Mouse (Mus musculus) adrenal gland, postnatal 36 days (tissue): ENCODE results near the gene Plpp3. TPM values are rescaled to one million over a fixed set of nuclear protein-coding genes. Genes with fewer than 3 reads are reported as not detected.

Source experiments
- DNase-seq, 2 experiments: peaks; one replicate each; pipeline ENCODE4 v3.0.0; 2021; ENCODE audit warnings: mixed read lengths in 1 of 2
- total RNA-seq, 2 experiments: library from RNA; stranded (reverse); gene quantifications; 2 replicates each; pipeline ENCODE4 v1.2.3; 2021

The Plpp3 gene
- total RNA-seq, 2 experiments from 2014 or later: 246 to 407 TPM

DNA sequence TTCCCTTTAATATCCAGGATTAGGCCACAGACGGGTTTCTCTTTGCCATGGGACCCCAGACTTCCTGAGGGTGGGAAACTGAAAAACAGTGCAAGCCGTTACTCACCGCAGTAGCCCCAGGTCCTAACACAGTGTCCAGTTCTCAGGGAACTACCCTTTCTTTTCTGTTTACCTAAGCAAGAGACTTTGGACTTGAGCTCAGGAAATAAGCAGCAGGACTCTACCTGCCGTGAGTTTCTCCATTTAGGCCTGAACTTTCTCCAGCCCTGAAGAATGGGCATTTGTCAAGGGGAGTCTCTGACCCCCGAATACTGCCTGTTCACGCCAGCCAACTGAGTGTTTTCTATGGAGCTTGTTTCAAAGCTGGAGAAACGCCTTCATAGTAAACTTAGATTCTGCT lies 31.7 kb downstream of the Plpp3 start:
- no peak for DNase-seq

DNA sequence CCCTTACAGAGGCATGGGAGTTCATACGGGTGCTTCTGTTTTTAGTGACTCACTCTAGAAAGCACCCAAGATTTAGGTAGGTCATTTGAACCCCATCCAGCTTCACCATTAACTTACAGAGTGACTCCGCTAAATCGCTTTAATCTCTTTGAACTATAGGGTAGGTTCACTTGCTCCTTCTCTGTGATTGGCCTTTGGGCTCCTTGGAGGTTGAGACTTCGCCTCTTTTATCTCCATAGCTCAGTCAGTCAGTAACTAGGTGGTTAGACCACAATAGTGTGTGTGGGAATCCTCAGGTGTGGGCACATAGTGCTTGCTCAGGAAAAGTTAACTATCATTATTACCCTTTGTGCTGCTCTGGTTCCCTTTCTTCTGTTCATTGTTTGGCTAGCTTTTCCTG lies 33.7 kb downstream of the Plpp3 start:
- DNase-seq: no peak

DNA sequence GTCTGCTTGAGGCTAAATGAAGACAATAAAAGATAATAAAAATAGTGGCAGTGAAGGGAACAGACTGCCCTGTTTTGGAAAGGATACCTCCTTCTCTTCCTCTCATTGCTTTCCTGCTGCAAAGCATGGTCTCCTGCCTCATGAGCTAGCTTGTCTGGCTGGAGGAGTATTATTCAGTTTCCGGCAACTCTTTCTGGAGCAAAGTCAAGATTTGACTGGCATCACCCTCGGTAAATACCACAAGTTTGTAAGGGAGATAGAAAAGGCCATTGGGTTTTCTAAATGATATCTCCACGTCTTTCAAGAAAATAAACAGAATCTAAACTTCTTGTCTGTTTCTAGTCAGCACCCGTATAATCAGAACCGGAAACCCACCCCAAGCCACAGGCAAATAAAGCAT lies 34.4 kb downstream of the Plpp3 start:
- DNase-seq: no peak

DNA sequence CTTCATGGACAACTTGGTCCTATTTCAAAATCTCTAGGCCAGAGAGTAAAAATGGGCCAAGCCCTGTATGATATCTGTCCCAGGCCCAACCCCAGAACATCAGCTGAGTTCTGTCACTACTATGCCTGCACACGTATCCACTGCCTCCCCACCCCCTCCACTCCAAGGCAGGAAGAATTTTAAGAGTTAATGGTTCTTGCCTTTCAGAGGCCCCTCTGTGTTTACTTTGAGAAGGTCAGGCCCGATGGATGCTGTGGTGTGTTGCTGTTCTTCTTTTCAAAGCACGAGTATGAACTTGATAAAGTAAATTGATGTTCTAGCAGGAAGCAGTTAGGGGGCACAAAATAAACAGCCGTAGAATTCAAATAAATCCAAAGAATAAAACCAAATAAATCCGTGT lies 35.5 kb downstream of the Plpp3 start:
- no peak for DNase-seq

DNA sequence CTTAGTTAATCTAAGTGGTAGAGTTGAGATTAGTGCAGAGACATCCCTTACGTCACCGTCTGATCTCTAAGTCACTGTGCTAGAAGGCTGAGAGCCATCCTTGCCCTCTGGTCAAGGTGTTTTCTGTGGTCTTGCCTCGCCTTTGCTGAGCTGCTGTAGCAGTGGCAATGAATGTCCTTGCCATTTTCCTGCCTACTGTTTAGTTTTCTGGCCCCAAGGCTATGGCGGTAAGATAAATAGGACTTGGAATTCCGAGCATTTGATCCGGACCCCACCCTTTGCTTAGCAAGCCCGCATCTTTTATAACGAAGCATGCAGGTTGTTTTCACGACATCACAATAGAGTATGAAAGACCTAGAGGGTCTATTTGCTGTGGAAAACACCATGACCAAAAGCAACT lies 38.1 kb downstream of the Plpp3 start:
- no peak for DNase-seq

DNA sequence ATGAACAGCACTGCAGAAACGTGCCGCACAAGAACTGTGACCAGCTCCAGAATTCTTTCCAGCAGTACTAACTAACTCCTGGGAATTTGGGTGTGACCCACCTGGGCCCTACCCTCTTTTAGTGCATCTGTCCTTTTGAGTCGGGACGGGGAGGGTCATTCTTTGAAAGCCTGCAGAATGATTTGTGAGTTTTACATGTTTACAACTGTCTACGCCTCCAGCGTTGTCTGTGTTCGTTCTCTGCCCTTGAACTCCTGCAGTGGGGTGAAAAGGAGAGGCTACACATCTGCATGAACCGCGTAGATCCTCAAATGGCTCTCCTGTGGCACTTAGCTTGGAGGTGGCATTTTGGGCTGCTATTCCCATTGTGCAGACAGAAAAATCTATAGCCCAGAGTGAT lies 39.0 kb downstream of the Plpp3 start:
- no peak for DNase-seq

DNA sequence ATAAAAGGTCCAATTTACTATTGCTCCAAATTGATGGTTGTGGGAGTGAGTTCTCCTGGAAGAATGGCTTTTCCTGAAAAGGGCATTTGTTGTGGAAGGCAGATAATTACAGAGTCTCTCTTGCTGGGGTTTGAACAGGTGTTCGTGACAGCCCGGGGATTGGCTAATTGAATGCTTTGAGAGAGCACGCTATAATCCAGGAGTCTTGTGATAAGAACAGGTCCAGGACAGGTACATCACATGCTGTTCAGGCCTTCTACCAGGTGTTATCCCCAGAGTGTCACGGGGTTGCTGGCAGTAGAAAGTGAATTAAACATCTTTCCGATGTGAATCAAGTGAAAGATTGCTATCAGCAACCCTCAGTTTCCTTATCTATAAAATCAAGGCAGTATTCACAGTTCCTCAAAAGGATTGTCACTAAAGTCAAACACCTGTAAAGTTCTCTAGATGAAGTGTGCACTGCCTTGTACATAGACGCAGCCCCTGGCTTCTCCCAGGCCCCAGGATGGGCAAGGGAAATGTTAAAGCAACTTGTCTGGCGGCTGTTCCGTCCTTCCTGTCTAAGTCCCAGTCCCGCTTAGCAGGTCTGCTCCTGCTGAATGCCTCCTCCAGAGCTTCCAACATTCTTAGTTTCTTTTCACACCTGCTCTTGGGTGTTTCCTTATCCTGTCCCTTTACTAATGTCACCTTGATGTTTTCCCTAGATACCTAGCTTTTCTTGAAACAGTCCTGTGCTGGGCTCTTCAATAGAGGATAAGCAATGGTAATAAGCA lies 40.0 kb downstream of the Plpp3 start:
- no peak for DNase-seq

DNA sequence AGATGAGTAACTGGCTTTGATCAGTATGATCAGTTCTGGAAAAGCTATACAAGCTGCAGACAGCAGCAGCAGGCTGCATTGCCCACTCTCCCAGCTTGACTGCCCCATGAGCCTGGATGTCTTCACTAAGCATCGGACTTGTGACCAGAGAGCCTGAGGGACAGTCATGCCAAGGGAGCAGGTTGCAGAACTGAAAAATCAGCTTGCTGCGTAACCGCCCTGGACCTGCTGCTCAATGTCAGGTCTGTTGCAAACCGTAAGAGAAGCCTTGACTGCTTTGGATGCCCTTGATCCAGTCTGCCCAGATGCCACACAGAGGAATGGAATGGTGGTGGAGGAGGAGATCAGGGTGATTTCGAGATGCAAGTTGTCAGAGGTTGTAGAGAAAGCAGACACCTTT lies 41.5 kb downstream of the Plpp3 start:
- peak; percentile 73 to 80 for DNase-seq

DNA sequence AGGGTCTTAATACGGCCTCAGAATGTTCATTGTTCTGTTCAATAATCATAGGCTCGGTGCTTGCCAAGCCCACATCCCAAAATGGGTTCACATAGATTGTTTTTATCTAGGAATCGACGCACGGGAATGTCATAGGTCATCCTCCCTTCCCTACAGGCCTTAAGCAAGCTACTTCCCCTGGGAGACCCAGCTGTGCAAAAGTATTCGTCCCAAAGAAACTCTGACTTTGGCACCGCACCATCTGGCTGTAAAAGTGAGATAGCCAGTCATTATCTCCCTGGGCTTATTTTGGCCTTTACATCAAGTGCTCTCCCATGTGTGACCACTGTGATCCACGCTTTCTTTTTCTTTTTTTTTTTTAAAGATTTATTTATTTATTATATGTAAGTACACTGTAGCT lies 42.2 kb downstream of the Plpp3 start:
- no peak for DNase-seq

DNA sequence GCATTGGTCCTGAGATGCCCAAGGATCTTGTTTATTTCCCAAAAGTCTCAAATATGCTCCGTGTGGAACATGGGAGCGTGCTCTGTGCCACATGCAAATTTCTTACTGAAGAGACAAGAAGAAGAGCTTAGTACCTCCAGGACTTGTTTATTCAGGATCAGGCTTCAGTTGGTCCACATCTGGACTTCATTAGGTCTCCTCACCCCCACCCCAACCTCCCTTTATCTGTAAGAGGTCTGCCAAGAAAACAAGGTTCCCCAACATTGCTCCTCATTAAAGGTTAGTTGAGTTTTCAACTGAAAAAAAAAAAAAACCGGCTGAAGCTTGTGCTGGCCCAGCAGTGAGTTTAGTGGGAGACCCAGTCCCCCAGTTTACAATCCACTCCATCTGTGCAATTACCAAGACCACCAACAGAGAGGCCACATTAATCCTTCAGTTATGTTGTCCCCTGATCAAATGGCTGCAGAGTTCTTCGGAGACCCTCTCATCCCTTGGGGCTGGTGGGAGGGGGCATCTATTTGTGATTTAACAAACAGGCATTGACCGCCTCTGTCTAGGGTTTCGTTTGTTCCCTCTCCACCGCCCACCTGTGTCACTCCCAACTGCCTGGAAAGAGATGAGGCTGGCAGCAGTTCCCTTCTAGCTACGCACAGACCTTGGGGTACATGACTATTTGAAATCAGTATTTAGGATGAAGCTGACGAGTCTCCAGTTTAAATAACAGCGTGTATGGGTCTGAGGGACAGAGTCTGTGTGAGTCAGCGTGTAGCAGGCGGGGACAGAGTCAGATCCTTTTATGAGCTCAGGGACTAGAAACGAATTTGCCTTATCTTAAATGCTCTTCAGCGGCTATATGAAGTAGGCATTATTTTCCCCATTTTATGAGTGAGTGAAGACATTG lies 43.7 kb downstream of the Plpp3 start:
- DNase-seq: peak; percentile 52 to 56

DNA sequence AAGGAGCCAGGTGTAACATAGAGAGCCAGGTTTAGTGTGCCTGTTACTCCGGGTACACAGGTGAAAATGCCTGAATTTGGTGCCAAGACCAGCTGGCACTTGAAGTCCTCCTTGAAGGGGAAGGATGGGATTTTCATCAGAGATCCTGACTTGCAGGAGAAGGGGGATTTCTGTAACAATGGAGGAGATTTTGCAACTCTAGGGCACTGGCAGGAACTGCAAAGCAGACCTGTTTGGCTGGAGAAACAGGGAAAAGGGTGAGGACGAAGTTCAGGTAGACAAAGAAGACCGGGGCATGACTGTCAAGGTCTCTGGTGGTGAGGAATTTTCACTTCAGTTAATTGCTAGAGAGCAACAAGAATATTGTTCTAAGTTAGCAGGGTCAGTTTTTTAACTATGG lies 45.3 kb downstream of the Plpp3 start:
- no peak for DNase-seq

DNA sequence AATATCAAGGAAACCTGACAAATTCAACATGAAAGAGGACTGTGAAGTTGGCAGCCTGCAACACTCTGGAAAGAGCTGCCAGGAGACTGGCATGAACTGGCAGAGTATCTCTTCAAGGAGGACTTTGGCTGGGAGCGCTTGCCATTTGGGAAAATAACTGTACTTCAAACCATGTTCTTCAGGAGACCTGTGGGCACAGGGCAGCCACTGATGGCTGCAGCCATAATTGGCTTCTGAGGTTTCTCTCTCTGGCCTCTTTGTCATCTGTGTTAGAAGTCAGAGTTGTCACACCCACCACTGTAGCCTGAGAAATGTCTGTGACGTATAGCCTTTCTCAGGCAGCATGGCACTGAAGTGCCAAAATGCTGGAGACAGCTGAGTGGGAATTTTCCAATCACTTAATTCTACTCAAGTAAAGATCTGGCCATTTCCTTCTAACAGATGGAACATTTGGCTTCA lies 46.2 kb downstream of the Plpp3 start:
- DNase-seq: no peak

DNA sequence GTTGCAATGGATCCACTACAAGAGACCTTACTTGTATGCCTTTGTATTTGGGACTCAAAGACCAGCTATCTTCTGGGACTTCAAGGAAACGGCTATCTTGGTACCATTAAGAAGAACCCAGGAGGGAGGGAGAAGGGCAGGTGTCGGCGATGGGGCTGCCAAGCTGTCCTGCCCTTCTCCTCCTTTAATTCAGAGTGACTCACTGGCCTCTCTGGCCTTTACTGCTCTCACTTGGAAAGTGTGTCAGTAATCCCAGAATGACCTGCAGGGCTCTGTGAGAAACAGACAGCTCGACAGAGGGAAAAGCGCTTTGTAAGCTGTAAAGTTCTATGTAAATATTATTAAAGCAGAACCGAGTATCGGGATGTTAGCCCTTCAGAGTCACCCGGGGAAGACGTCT lies 46.9 kb downstream of the Plpp3 start:
- peak; percentile 50 to 59 for DNase-seq

DNA sequence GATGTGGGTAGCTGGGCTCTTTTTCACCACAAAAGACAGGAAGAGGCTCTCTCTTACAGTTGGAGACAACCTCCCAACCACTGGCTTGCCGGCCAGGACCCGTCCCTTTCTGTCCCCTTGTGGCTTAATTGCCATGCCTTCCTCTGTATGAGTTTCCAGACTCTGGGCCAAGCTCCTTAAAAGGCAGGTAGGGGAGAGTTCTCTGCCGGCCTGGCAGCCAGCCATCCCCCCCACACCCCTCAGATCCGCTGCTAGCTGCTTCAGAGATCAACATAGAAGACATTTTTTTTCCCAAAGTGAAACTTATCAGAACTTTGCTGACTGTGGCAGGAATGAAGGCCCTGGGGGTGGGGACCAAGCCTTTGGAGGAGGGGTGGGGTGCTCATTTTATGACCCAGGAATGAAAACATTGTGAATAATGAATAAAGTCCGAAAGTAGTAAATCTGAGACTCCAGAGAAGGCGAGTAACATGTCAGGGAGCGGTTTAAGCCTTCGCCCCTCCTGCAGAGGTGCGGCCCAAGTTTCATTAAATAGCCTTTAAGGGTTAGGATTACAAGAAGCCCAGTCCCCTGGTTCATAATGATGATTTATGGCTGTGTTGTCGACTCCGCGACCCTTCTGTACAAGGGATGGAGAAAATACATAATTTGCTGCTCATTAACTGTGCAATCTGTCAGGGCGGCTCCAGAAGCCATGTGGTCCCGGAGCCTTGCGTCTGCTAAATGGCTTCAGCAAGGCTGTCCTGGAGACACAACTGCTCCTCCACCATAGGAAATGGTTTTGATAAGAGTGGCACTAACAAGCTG lies 48.1 kb downstream of the Plpp3 start:
- peak; percentile 59 to 82 for DNase-seq

DNA sequence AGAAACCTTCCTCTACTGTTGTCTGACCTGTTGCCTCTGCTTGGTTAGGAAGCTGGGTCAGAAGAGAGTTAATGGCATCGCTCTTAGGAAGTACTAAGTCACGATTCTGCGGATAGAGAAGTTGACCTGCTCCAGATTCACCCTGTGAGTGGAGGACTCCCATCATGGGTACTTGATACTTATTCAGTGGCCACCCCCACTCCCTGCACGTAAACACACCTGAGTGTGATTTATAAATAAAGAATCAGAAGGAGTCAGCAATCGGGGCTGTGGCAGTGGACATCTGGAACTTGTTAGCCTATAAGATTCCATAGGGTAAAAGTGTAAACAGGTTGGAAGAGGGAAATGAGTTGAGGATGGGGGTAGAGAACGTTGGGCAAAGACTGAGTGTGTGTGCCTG lies 49.0 kb downstream of the Plpp3 start:
- DNase-seq: no peak

DNA sequence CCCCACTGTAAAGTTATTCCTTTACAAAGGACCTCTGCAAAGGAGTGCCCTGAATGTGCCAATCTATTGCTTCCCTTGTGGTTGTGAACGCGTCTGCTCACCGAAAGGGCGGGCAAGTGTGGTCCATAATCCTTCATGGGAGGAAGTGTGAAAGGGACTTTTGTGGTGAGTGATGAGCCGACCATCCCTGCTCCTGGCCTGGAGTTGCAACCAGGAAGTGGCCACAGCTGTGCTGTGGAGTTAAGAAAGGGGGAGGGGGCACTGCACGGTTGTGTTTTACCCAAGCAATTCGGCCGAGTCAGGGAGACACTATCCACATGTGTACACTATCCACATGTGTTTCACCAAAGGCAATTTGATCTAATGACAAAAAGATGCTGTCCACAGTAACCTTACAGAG lies 49.8 kb downstream of the Plpp3 start:
- DNase-seq: no peak

DNA sequence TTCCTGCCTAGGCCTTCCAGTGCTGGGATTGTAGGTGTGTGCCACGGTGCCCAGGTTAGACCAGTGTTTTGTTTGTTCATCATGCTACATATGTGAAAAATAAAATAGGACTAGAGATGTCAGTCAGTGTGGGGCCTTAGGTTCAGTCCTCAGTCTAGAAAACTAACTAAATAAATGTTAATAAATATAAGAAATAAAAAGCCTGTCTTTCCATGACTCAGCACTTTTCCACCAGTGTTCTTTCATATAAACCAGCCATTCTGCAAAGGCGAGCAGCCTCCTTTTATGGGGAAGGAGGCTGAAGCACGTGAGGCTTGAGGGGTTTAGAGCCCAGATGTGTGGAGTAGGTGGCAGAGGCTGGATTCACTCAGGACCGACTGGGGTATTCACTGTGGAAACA lies 50.5 kb downstream of the Plpp3 start:
- DNase-seq: no peak

DNA sequence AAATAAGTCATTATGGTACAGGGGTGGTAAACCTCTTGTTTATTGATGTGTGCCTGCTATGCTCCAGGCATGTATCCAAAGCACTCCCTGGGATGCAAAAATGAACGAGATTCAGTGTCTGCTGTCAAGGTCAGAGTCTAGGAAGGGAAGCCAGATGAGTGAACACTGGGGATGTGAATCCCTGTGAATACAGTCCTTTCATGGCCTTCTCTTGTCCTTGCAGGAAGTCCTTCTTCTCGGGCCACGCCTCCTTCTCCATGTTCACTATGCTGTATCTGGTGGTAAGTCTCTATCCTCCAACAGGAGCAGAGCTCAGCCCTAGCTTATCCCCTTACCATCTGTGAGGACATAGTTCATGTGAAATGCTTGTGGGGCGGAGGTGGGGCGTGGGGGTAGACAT lies 51.8 kb downstream of the Plpp3 start:
- peak in 1 of 2 experiments; percentile 20 for DNase-seq

DNA sequence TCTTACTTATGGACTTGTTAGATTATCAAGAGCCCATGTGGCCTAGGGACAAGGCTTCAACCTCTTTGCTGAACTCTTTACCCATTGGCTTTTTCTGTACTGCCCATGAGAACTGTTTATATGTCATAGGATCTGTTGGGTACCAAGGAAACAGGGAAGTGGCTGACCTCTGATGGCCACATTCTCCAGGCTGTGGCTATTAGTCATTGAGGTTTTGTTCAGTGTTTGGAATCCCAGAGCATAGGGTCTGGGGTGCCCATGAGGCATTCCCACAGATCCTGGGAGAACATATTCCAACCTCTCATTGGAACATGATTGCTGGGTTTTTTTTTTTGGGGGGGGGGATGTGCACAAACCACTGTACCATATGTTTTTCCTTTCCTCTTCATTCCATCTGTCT lies 56.2 kb downstream of the Plpp3 start:
- DNase-seq: no peak

DNA sequence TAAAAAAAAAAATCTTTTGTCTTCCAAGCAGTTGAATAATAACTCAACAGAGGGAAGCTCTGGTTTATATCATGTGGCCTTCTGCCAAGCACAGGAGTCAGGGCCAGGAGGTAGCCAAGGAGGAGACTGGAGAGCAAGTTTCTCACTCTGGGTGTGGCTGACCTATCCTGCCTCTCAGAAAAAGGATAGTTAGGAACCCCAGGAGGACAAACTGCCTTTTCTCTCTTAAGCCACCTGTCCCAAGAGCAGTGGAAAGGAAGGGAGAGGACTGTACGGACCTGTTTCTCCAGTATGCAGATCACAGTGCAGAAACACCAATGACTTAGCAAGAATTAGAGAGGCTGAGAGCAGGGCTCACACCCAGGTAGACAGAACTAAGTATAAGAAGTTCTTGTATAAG lies 57.3 kb downstream of the Plpp3 start:
- DNase-seq: peak; percentile 72 to 75

DNA sequence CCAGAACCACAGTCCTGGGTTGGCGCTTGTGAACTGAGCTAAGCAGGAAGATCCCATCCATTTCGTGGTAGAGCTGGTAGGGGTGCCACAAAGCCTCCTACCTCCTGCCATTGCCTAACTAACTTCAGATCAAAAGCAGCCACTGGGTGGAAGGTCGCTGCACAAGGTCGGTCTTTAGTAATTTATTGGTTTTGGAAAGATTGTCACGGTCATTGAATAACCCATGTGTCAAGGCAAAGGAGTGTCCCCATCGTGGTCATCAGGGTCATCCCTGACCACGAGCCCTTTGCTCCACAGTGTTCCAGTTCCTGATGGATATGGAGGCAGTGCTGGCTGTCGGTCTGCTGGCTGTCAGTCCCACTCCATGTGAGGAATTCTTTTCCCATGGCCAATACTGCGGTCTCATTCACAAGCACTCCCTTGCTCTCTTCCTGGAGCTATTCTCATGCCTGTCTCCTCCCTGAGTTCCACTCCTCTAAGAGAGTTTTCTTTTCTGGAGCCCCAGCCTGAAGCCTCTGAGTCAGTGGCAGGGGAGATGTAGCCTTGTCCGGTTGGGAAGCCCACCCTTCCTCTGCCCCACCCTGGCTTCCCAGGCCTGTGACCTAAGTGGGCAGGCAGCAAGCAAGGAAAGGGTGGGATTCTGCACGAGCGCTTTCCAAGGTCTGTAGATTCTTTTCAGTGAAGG lies 58.7 kb downstream of the Plpp3 start:
- peak; percentile 74 to 81 for DNase-seq

DNA sequence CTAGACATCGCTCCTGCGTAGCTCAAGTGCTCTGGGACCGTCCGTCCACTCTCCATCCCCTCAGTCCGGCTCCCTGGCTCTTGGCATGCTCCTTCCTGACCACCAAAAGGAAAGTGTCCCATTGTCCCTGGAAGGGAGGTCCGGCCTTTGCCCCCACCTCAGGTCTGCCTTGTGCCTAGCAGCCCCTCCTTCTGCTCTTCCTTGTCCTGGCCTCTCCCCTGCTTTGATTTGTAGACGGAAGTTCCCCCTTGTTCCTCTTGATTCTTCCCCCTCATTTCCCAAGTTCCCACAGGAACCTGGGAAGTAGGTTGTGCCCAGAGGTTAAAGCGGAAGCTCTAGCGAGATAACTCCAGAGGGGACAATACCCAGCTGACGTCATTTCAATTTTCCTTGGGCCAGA lies 61.1 kb downstream of the Plpp3 start:
- DNase-seq: peak; percentile 30 to 48
